Mouse (Mus musculus): ENCODE data around the gene 1700123L14Rik. TPM values are rescaled to one million over a fixed set of nuclear protein-coding genes. Genes with fewer than 3 reads are reported as not detected.

1700123L14Rik gene
- polyA plus RNA-seq, 1 experiment from 2014 or later: not detected

- H3K4me3 ChIP-seq (ENCODE audit: low read depth, low read length): no peak overlapping the region
- no peaks in the 10 kb centered on the region for H3K36me3 ChIP-seq (replicated peaks; ENCODE audit: control insufficient read depth, insufficient read depth, low read depth, low read length)
- H3K9me3 ChIP-seq (replicated peaks; ENCODE audit: control insufficient read depth, low read length): no peaks in the 10 kb centered on the region
- 93% methylated on average over 13 of the region's 13 CpGs for WGBS
- H3K27me3 ChIP-seq (ENCODE audit: control insufficient read depth, insufficient read depth, low read length): no peaks in the 10 kb centered on the region
- no peak overlapping the region for H3K9ac ChIP-seq (replicated peaks; ENCODE audit: low read length)
- no peak overlapping the region for H3K4me2 ChIP-seq (ENCODE audit: low read depth, low read length)
- DNase-seq (ENCODE audit: low spot score) (no peak), ATAC-seq (replicated peaks; ENCODE audit: insufficient number of reproducible peaks, low FRiP score, low TSS enrichment, low read depth) (no peak)
- H3K27ac ChIP-seq (replicated peaks; ENCODE audit: low read depth, low read length): no peak overlapping the region
- no peaks in the 10 kb centered on the region for H3K4me1 ChIP-seq (ENCODE audit: control insufficient read depth, insufficient read depth, low read length)
These were observed 640 bp downstream of the 1700123L14Rik start for GRCm38 (mm10) chr6:96165403-96165802.

- ATAC-seq (replicated peaks; ENCODE audit: insufficient number of reproducible peaks, low FRiP score, low TSS enrichment, low read depth): no peak
- H3K4me2 ChIP-seq (ENCODE audit: low read depth, low read length): no peak overlapping the region
- 83% methylated on average over 1 of the region's 1 CpGs for WGBS
- no peaks in the 10 kb centered on the region for H3K36me3 ChIP-seq (replicated peaks; ENCODE audit: control insufficient read depth, insufficient read depth, low read depth, low read length)
- H3K4me1 ChIP-seq (ENCODE audit: control insufficient read depth, insufficient read depth, low read length): no peaks in the 10 kb centered on the region
- H3K27ac ChIP-seq (replicated peaks; ENCODE audit: low read depth, low read length): no peak overlapping the region
- no peak overlapping the region for H3K4me3 ChIP-seq (ENCODE audit: low read depth, low read length)
- H3K9ac ChIP-seq (replicated peaks; ENCODE audit: low read length): no peak overlapping the region
- no peaks in the 10 kb centered on the region for H3K9me3 ChIP-seq (replicated peaks; ENCODE audit: control insufficient read depth, low read length)
- H3K27me3 ChIP-seq (ENCODE audit: control insufficient read depth, insufficient read depth, low read length): no peaks in the 10 kb centered on the region
- no peak for DNase-seq (ENCODE audit: low spot score)
These were observed 22.7 kb downstream of the 1700123L14Rik start for GRCm38 (mm10) chr6:96143326-96143725.

- Histone ChIP-seq H3K27ac (replicated peaks; ENCODE audit: low read depth, low read length) (no peak overlapping the region), H3K4me1 (ENCODE audit: control insufficient read depth, insufficient read depth, low read length) (no peaks in the 10 kb centered on the region), H3K36me3 (replicated peaks; ENCODE audit: control insufficient read depth, insufficient read depth, low read depth, low read length) (no peaks in the 10 kb centered on the region), H3K4me2 (ENCODE audit: low read depth, low read length) (peak overlapping the region; percentile 96), H3K9me3 (replicated peaks; ENCODE audit: control insufficient read depth, low read length) (no peaks in the 10 kb centered on the region), H3K9ac (replicated peaks; ENCODE audit: low read length) (peak overlapping the region; percentile 79), H3K4me3 (ENCODE audit: low read depth, low read length) (peak overlapping the region; percentile 53), H3K27me3 (ENCODE audit: control insufficient read depth, insufficient read depth, low read length) (no peaks in the 10 kb centered on the region)
- DNase-seq (ENCODE audit: low spot score) (peak; percentile 56), ATAC-seq (replicated peaks; ENCODE audit: insufficient number of reproducible peaks, low FRiP score, low TSS enrichment, low read depth) (peak; percentile 80)
- under 1% methylated on average over 32 of the region's 32 CpGs for WGBS
These were observed 49.3 kb downstream of the 1700123L14Rik start for GRCm38 (mm10) chr6:96116534-96117272.

- Histone ChIP-seq H3K4me1 (ENCODE audit: control insufficient read depth, insufficient read depth, low read length) (no peaks in the 10 kb centered on the region), H3K27ac (replicated peaks; ENCODE audit: low read depth, low read length) (no peak overlapping the region), H3K4me3 (ENCODE audit: low read depth, low read length) (peak overlapping the region; percentile 53), H3K9me3 (replicated peaks; ENCODE audit: control insufficient read depth, low read length) (no peaks in the 10 kb centered on the region), H3K27me3 (ENCODE audit: control insufficient read depth, insufficient read depth, low read length) (no peaks in the 10 kb centered on the region), H3K9ac (replicated peaks; ENCODE audit: low read length) (peak overlapping the region; percentile 79), H3K36me3 (replicated peaks; ENCODE audit: control insufficient read depth, insufficient read depth, low read depth, low read length) (no peaks in the 10 kb centered on the region), H3K4me2 (ENCODE audit: low read depth, low read length) (peak overlapping the region; percentile 96)
- peak; percentile 25 for DNase-seq (ENCODE audit: low spot score)
- 11% methylated on average over 6 of the region's 6 CpGs for WGBS
- ATAC-seq (replicated peaks; ENCODE audit: insufficient number of reproducible peaks, low FRiP score, low TSS enrichment, low read depth): no peak
These were observed 49.9 kb downstream of the 1700123L14Rik start for GRCm38 (mm10) chr6:96116148-96116533.

Other genes with a start within 250 kb of the 1700123L14Rik start
- gene Fam19a1, start 53.1 kb downstream of the 1700123L14Rik start, polyA plus RNA-seq (2014; fragmentation: Nextera tagmentation; extraction: Ambion mirVana): 0.63 and 0.70 TPM in 2 replicates